Mouse (Mus musculus) limb, embryonic 12.5 days (tissue): ENCODE data around the gene Col25a1. TPM values are rescaled to one million over a fixed set of nuclear protein-coding genes. Genes with fewer than 3 reads are reported as not detected.

Source experiments
- ATAC-seq: fragments of 200-750 bp; cut with Nextera tagmentation; 2 replicates; pipeline ENCODE4 v1.8.0; 2017; ENCODE audit warnings: low read depth, moderate TSS enrichment; ENCODE audit not compliant: insufficient number of reproducible peaks, insufficient read depth, low FRiP score, low TSS enrichment
- H3K27ac ChIP-seq: fragments of 300-500 bp; sonication (generic); 2 replicates; pipeline ENCODE4 v1.5.1; 2016; ENCODE audit warnings: mild to moderate bottlenecking, moderate library complexity
- H3K27me3 ChIP-seq: fragments of 300-500 bp; sonication (generic); 2 replicates; pipeline ENCODE4 v1.6.1; 2016; ENCODE audit warnings: mild to moderate bottlenecking, moderate library complexity
- H3K36me3 ChIP-seq: fragments of 300-500 bp; sonication (generic); 2 replicates; pipeline ENCODE4 v1.6.1; 2016; ENCODE audit warnings: mild to moderate bottlenecking, moderate library complexity
- H3K4me1 ChIP-seq: fragments of 300-500 bp; sonication (generic); replicated peaks from 2 replicates; pipeline ENCODE4 v1.6.1; 2016
- H3K4me2 ChIP-seq: fragments of 300-500 bp; sonication (generic); 2 replicates; pipeline ENCODE4 v1.6.1; 2016; ENCODE audit warnings: mild to moderate bottlenecking, moderate library complexity
- H3K4me3 ChIP-seq: fragments of 300-500 bp; sonication (generic); replicated peaks from 2 replicates; pipeline ENCODE4 v1.5.1; 2016; ENCODE audit warnings: mild to moderate bottlenecking
- H3K9ac ChIP-seq: fragments of 300-500 bp; sonication (generic); replicated peaks from 2 replicates; pipeline ENCODE4 v1.6.1; 2016; ENCODE audit warnings: mild to moderate bottlenecking, moderate library complexity
- H3K9me3 ChIP-seq: fragments of 300-500 bp; sonication (generic); 2 replicates; pipeline ENCODE4 v1.6.1; 2016; ENCODE audit warnings: mild to moderate bottlenecking, moderate library complexity
- WGBS: fragments of 180-500 bp; shearing (Covaris S2); methylation state at CpG from one replicate; pipeline ENCODE4 v1.1.7; 2016; 5-methylcytosine and 5-hydroxymethylcytosine counted together
- polyA plus RNA-seq: library from polyadenylated mRNA; unstranded; fragments of >200 nt; fragmentation: Nextera tagmentation; extraction: Ambion mirVana; gene quantifications from 2 replicates; pipeline ENCODE4 v1.2.1, GENCODE M21; 2016

Gene Col25a1
- polyA plus RNA-seq, 1 experiment from 2014 or later: 43.2 TPM

DNA sequence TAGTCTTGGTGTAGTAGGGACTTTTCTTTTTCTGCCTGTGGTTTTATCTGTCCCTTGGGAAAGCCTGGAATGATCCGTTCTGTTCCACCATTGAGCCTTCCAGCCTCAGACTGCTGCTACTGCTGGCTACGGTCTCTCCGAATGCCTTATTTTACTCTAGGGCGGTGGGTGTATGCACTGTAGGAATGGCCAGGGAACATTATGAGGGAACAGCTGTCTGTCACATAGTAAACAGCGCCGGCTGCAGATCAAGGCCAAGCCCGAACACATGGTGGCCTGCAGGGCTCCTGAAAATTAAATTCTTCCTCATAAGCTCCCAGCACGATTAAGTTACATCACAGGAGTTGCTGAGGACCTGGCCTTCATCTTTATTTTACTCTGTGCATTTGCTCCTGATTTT is 3.5 kb upstream of the Col25a1 start:
- WGBS: 18% methylated on average over 8 of the region's 8 CpGs
- H3K9me3 ChIP-seq: no peaks in the 10 kb centered on the region
- no peaks in the 10 kb centered on the region for H3K27me3 ChIP-seq
- H3K36me3 ChIP-seq: no peaks in the 10 kb centered on the region
- no peak overlapping the region for H3K4me3 ChIP-seq
- H3K27ac ChIP-seq: peak overlapping the region; percentile 51; the same call in 1 of the 2 replicates
- H3K4me2 ChIP-seq: no peak overlapping the region
- H3K9ac ChIP-seq: no peak overlapping the region
- peaks cover 28% of the 10 kb centered on the region for H3K4me1 ChIP-seq
- peak; percentile 89 for ATAC-seq

DNA sequence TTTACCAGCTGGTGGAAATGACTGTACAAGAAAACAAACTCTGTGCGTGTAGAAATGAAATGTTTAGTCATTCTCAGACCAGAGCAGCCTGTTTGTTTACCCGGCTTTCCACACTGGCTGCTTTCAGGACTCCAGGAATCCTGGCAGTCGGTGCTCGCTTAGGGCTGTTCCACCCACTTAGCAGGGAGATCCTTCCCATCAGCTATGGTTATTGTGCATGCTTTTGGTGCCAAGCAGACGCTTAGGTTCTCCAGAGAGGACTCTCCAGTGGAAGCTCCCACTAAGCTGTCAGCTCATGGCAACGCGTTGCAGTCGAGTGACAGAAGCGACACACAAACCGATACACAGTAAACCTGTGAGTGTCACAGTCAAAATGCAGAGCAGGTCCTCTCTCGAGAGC is 2.7 kb upstream of the Col25a1 start:
- H3K27me3 ChIP-seq: no peaks in the 10 kb centered on the region
- H3K36me3 ChIP-seq: no peaks in the 10 kb centered on the region
- H3K4me3 ChIP-seq: no peak overlapping the region
- no peaks in the 10 kb centered on the region for H3K9me3 ChIP-seq
- no peak overlapping the region for H3K9ac ChIP-seq
- H3K4me2 ChIP-seq: no peak overlapping the region
- H3K4me1 ChIP-seq: peaks cover 28% of the 10 kb centered on the region
- no peak for ATAC-seq
- 73% methylated on average over 11 of the region's 11 CpGs for whole genome bisulfite sequencing
- H3K27ac ChIP-seq: no peak overlapping the region; the same call in 1 of the 2 replicates

- ATAC-seq: peak; percentile 29
- Histone ChIP-seq H3K4me1 (peaks cover 28% of the 10 kb centered on the region), H3K27me3 (no peaks in the 10 kb centered on the region), H3K9ac (no peak overlapping the region), H3K36me3 (no peaks in the 10 kb centered on the region), H3K27ac (no peak overlapping the region), H3K4me2 (no peak overlapping the region), H3K9me3 (no peaks in the 10 kb centered on the region), H3K4me3 (no peak overlapping the region)
- WGBS: 44% methylated on average over 10 of the region's 10 CpGs
These were observed 1.6 kb upstream of the Col25a1 start for GRCm38 (mm10) chr3:130129635-130130206.

DNA sequence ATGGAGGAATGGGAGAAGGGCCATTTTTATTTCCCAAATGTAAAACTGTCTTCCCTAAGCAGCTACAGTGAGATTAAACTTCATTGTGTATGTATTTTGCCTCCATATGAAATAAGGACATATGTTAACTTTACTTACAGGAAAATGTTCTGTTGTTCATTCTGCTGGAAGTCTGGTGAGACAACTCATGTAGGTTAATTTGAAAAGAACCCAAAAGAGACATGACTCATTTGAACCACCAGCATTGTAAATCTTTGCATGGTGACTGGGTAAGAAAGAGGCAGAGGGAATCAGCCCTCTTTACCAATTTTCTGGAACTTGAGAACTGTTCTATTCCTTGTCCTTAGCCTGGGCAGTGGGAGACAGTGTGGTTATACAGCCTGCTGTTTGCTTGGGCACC is 5.9 kb downstream of the Col25a1 start:
- no peak for ATAC-seq
- no peak overlapping the region for H3K4me3 ChIP-seq
- H3K27me3 ChIP-seq: no peaks in the 10 kb centered on the region

DNA sequence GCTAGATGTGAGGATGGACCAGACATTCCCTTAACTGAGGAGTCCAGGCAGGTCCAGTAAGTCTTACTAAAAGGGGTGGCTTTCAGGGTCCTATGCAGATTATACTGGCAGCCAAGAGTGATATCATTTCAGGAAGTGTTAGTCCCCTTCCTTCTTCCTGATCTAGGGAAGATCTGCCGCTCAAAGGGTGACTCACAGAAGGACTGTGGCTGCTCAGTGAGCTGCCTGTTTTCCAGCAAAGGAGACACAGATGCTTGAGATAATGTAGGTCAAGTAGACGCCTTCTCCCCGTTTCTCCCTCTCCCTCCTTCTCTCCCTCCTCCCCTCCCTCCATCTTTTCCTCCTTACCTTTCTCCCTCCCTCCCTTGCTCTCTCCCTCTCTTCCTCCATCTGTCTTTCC is 6.3 kb downstream of the Col25a1 start:
- Histone ChIP-seq H3K27ac (no peak overlapping the region), H3K9ac (no peak overlapping the region), H3K4me2 (no peak overlapping the region), H3K36me3 (no peaks in the 10 kb centered on the region), H3K4me3 (no peak overlapping the region), H3K4me1 (no peaks in the 10 kb centered on the region; the same call in 1 of the 2 replicates), H3K9me3 (peaks cover 7% of the 10 kb centered on the region; the same call in 1 of the 2 replicates), H3K27me3 (no peaks in the 10 kb centered on the region)
- WGBS: 80% methylated on average over 3 of the region's 3 CpGs
- no peak for ATAC-seq

More for the DNA sequence above, 5.9 kb downstream of the Col25a1 start:
- Histone ChIP-seq H3K27ac (no peak overlapping the region), H3K9ac (no peak overlapping the region), H3K4me1 (no peaks in the 10 kb centered on the region; the same call in 1 of the 2 replicates), H3K36me3 (no peaks in the 10 kb centered on the region), H3K4me2 (no peak overlapping the region), H3K9me3 (peaks cover 5% of the 10 kb centered on the region; the same call in 1 of the 2 replicates)

- no peak overlapping the region for H3K9ac ChIP-seq
- 74% methylated on average over 12 of the region's 12 CpGs for WGBS
- no peak for ATAC-seq
- peaks cover 10% of the 10 kb centered on the region for H3K9me3 ChIP-seq
- H3K27ac ChIP-seq: 0 out of 2 replicates have a peak overlapping the region, but pooled peaks have one; percentile 35
- no peak overlapping the region for H3K4me2 ChIP-seq
- H3K36me3 ChIP-seq: no peaks in the 10 kb centered on the region
- no peak overlapping the region for H3K4me3 ChIP-seq
- H3K27me3 ChIP-seq: no peaks in the 10 kb centered on the region; the same call in 1 of the 2 replicates
- H3K4me1 ChIP-seq: peaks cover 3% of the 10 kb centered on the region; the same call in 1 of the 2 replicates
These were observed 14.6 kb downstream of the Col25a1 start for GRCm38 (mm10) chr3:130145874-130146273.

- Histone ChIP-seq H3K9ac (no peak overlapping the region), H3K36me3 (no peaks in the 10 kb centered on the region), H3K9me3 (peaks cover 1% of the 10 kb centered on the region; the same call in 1 of the 2 replicates), H3K27ac (no peak overlapping the region), H3K4me3 (no peak overlapping the region), H3K4me1 (peaks cover 3% of the 10 kb centered on the region; the same call in 1 of the 2 replicates), H3K4me2 (no peak overlapping the region), H3K27me3 (peaks cover 6% of the 10 kb centered on the region; the same call in 1 of the 2 replicates)
- WGBS: 65% methylated on average over 8 of the region's 8 CpGs
- no peak for ATAC-seq
These were observed 16.5 kb downstream of the Col25a1 start for GRCm38 (mm10) chr3:130147827-130148226.

GRCm38 (mm10) chr3:130149180-130149579 is 17.9 kb downstream of the Col25a1 start:
- Histone ChIP-seq H3K27ac (no peak overlapping the region), H3K9ac (no peak overlapping the region), H3K36me3 (no peaks in the 10 kb centered on the region), H3K4me3 (no peak overlapping the region), H3K4me1 (peaks cover 3% of the 10 kb centered on the region; the same call in 1 of the 2 replicates), H3K4me2 (no peak overlapping the region), H3K9me3 (no peaks in the 10 kb centered on the region), H3K27me3 (peaks cover 6% of the 10 kb centered on the region; the same call in 1 of the 2 replicates)
- 88% methylated on average over 1 of the region's 1 CpGs for WGBS
- ATAC-seq: no peak

DNA sequence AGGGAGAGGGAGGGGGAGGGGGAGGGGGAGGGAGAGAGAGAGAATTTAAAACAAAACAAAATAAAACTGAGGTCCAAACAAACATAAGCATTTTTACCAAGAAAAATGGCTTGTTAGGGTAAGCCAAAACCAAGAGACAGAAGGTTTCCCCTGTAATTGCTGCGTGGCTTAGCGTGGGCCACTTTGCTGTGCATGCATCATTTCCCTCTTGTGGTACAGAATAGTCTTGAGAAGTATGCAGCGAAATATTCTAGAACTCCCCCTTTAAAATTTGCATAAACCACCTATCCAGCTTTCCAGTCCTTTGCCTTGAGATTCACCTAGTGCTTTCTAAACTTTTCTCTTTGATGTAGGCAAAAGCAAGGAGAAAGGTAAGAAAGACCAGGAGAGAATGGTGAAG is 21.8 kb downstream of the Col25a1 start:
- H3K9me3 ChIP-seq: no peaks in the 10 kb centered on the region
- no peak overlapping the region for H3K4me2 ChIP-seq
- H3K27ac ChIP-seq: no peak overlapping the region
- peaks cover 9% of the 10 kb centered on the region; the same call in 1 of the 2 replicates for H3K27me3 ChIP-seq
- H3K9ac ChIP-seq: no peak overlapping the region
- ATAC-seq: no peak
- H3K36me3 ChIP-seq: no peaks in the 10 kb centered on the region
- WGBS: 97% methylated on average over 3 of the region's 3 CpGs
- H3K4me1 ChIP-seq: no peaks in the 10 kb centered on the region
- no peak overlapping the region for H3K4me3 ChIP-seq

GRCm38 (mm10) chr3:130157551-130157950 is 26.2 kb downstream of the Col25a1 start:
- H3K9me3 ChIP-seq: no peaks in the 10 kb centered on the region
- H3K27me3 ChIP-seq: peaks cover 3% of the 10 kb centered on the region; the same call in 1 of the 2 replicates
- no peak overlapping the region for H3K4me2 ChIP-seq
- WGBS: 62% methylated on average over 3 of the region's 3 CpGs
- H3K27ac ChIP-seq: no peak overlapping the region
- H3K36me3 ChIP-seq: no peaks in the 10 kb centered on the region
- H3K4me3 ChIP-seq: no peak overlapping the region
- no peak for ATAC-seq
- peaks cover 13% of the 10 kb centered on the region for H3K4me1 ChIP-seq
- H3K9ac ChIP-seq: no peak overlapping the region

GRCm38 (mm10) chr3:130159906-130160305 is 28.6 kb downstream of the Col25a1 start:
- 63% methylated on average over 4 of the region's 4 CpGs for WGBS
- Histone ChIP-seq H3K27ac (0 out of 2 replicates have a peak overlapping the region, but pooled peaks have one; percentile 73), H3K9ac (no peak overlapping the region), H3K27me3 (peaks cover 8% of the 10 kb centered on the region; the same call in 1 of the 2 replicates), H3K4me2 (no peak overlapping the region), H3K36me3 (no peaks in the 10 kb centered on the region), H3K4me3 (no peak overlapping the region), H3K4me1 (peaks cover 22% of the 10 kb centered on the region), H3K9me3 (no peaks in the 10 kb centered on the region)
- no peak for ATAC-seq
